Mouse (Mus musculus): ENCODE measurements at regions not wholly inside any gene's neighbourhood (a gene's known extent, or its start where the extent isn't known, plus 50 kb on each side); places are given as distances from the start of the nearest gene placed in this dataset.

GRCm38 (mm10) chr11:24401151-24401550 is 323.3 kb downstream of the Bcl11a start:
- no peak overlapping the region for H3K27ac ChIP-seq (ENCODE audit: low read length)
- WGBS = 84% methylated on average over 3 of the region's 3 CpGs

DNA sequence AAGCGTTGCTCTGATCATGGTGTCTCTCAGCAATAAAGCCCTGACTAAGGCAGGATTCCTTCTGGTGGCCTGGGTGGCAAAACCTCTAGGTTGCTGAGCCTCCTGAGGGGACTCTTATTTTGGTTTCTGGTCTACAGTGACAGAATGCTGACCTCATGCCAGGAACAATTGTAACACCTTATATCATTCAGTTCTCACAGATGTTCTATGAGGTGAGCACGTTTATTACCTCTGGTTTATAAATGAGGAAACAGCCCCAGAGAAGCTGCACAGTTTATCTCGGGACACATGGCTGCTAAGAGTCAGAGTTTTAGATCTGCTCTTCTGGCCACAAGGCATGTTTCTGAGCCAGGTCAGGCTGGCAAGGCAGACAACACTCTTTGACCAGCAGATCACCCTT is 324.3 kb downstream of the Bcl11a start:
- Histone ChIP-seq H3K9ac (ENCODE audit: low read depth, low read length) (no peak overlapping the region), H3K4me3 (ENCODE audit: low read depth, low read length) (no peak overlapping the region), H3K36me3 (ENCODE audit: control insufficient read depth, insufficient read depth, low read length) (no peaks in the 10 kb centered on the region), H3K4me1 (ENCODE audit: control insufficient read depth, insufficient read depth, low read length) (no peaks in the 10 kb centered on the region), H3K27ac (ENCODE audit: low read length) (no peak overlapping the region), H3K4me2 (ENCODE audit: low read length) (no peak overlapping the region), H3K27me3 (ENCODE audit: control insufficient read depth, insufficient read depth, low read depth, low read length) (no peaks in the 10 kb centered on the region), H3K9me3 (replicated peaks; ENCODE audit: control insufficient read depth, low read length, poor library complexity, severe bottlenecking) (no peaks in the 10 kb centered on the region)
- WGBS = 68% methylated on average over 3 of the region's 3 CpGs
- ATAC-seq = no peak

More at GRCm38 (mm10) chr11:24401151-24401550, 323.3 kb downstream of the Bcl11a start:
- H3K4me2 ChIP-seq (ENCODE audit: low read length) = no peak overlapping the region
- H3K9me3 ChIP-seq (replicated peaks; ENCODE audit: control insufficient read depth, low read length, poor library complexity, severe bottlenecking) = no peaks in the 10 kb centered on the region
- H3K4me3 ChIP-seq (ENCODE audit: low read depth, low read length) = no peak overlapping the region
- H3K36me3 ChIP-seq (ENCODE audit: control insufficient read depth, insufficient read depth, low read length) = no peaks in the 10 kb centered on the region
- ATAC-seq = no peak
- no peaks in the 10 kb centered on the region for H3K27me3 ChIP-seq (ENCODE audit: control insufficient read depth, insufficient read depth, low read depth, low read length)
- no peak overlapping the region for H3K9ac ChIP-seq (ENCODE audit: low read depth, low read length)
- no peaks in the 10 kb centered on the region for H3K4me1 ChIP-seq (ENCODE audit: control insufficient read depth, insufficient read depth, low read length)

DNA sequence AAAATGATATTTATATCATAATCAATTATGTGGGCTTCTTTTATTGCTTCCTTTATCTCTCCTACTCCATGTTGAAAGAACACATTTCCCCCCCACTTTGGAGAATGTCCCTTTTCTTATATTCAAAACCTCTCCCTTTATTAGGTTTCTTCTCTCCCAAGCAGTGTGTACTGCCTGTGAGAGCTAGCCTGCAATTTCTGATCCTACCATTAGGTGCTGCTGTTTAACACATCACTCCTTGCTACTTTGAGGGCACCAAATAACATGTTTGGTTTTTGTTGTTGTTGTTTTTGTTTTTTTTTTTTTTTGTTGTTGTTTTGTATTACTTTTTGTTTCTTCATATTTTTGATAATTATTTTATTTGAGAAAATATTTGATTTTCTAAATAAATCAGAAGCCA is 336.9 kb downstream of the Bcl11a start:
- Histone ChIP-seq H3K27me3 (ENCODE audit: control insufficient read depth, insufficient read depth, low read depth, low read length) (no peaks in the 10 kb centered on the region), H3K27ac (ENCODE audit: low read length) (no peak overlapping the region), H3K9me3 (replicated peaks; ENCODE audit: control insufficient read depth, low read length, poor library complexity, severe bottlenecking) (no peaks in the 10 kb centered on the region), H3K9ac (ENCODE audit: low read depth, low read length) (no peak overlapping the region), H3K4me1 (ENCODE audit: control insufficient read depth, insufficient read depth, low read length) (no peaks in the 10 kb centered on the region), H3K36me3 (ENCODE audit: control insufficient read depth, insufficient read depth, low read length) (no peaks in the 10 kb centered on the region), H3K4me2 (ENCODE audit: low read length) (no peak overlapping the region), H3K4me3 (ENCODE audit: low read depth, low read length) (no peak overlapping the region)
- ATAC-seq = no peak

DNA sequence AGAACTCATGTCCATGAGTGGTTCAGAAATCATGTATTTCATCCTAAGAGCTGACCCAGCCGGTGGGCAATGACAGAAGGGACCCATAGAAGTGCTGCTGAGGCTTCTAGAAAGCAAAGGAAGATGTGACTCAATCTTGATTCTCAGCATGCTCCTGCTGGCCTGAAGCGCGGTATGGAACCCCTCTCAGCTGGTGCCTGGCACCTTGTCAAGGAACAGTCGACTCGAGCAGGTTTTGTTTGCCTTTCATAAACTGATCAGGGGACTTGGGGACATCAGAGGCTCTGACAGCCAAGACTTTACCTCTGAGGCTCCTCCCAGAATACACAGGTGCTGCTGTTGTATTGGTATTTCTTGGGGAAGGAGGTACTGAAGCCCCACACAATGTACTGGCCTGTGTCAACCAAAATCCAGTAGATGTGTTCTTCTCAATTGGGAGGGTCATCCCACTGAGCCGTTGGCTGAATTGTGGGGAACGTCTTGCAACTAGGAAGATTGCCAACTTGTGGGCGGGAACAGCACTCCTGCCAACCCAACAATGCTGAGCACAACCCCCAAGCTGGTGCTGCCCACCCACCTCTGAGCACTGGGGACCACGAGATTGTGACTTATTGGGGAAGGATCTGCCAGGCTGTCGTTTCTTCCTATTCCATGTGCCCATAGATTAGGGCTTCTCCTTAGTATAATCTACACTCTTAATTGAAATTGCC is 344.4 kb downstream of the Bcl11a start:
- Histone ChIP-seq H3K4me3 (ENCODE audit: low read depth, low read length) (no peak overlapping the region), H3K27ac (ENCODE audit: low read length) (no peak overlapping the region), H3K9me3 (replicated peaks; ENCODE audit: control insufficient read depth, low read length, poor library complexity, severe bottlenecking) (no peaks in the 10 kb centered on the region), H3K4me2 (ENCODE audit: low read length) (no peak overlapping the region), H3K4me1 (ENCODE audit: control insufficient read depth, insufficient read depth, low read length) (no peaks in the 10 kb centered on the region), H3K36me3 (ENCODE audit: control insufficient read depth, insufficient read depth, low read length) (no peaks in the 10 kb centered on the region), H3K9ac (ENCODE audit: low read depth, low read length) (no peak overlapping the region), H3K27me3 (ENCODE audit: control insufficient read depth, insufficient read depth, low read depth, low read length) (no peaks in the 10 kb centered on the region)
- 83% methylated on average over 10 of the region's 10 CpGs for WGBS
- ATAC-seq = no peak

GRCm38 (mm10) chr11:24423278-24423677 is 345.4 kb downstream of the Bcl11a start:
- Histone ChIP-seq H3K4me3 (ENCODE audit: low read depth, low read length) (no peak overlapping the region), H3K27me3 (ENCODE audit: control insufficient read depth, insufficient read depth, low read depth, low read length) (no peaks in the 10 kb centered on the region), H3K4me1 (ENCODE audit: control insufficient read depth, insufficient read depth, low read length) (no peaks in the 10 kb centered on the region), H3K9me3 (replicated peaks; ENCODE audit: control insufficient read depth, low read length, poor library complexity, severe bottlenecking) (no peaks in the 10 kb centered on the region), H3K9ac (ENCODE audit: low read depth, low read length) (no peak overlapping the region), H3K36me3 (ENCODE audit: control insufficient read depth, insufficient read depth, low read length) (no peaks in the 10 kb centered on the region), H3K4me2 (ENCODE audit: low read length) (no peak overlapping the region), H3K27ac (ENCODE audit: low read length) (no peak overlapping the region)
- 92% methylated on average over 6 of the region's 6 CpGs for WGBS
- no peak for ATAC-seq

DNA sequence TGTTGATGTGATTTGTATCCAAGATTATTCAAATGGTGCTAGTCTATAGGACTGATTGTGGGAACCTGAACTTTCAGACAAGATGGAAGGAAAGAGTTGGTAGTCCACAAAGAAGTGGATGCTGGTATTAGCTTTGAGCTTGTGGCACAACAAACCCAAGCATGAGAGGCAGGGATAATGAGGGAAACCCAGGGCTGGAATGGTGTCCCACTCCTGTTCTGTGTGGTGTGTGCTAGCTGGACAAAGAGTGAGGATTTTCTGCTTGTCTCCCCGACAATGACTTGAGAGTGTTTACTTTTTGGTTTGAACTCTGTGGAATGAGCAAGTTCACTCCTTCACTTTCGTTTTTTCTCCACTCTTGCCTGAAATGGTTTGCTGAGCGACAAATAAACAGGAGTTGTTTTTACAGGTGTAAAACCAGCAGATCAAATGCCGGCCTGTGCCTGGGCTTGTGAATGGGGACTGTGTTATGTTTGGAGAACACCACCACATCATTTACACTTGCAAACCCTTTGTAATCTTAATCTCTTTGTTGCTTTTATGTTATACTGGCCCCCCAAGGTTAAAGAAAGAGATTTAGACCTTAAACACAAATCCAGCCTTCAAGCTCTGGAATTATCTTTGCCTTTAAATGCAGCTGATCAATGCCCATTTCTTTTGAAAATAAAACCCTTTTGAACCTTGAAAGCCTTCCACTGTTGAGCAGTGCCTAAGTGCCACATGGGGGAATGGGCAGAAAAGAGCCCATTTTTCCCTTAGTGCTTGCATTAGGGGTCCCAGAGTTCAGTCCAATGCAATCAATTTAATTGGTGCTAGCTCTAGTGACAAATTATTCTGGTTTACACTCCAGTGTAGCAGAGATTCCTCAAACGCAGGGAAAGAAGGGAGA is 349.4 kb downstream of the Bcl11a start:
- Histone ChIP-seq H3K4me2 (ENCODE audit: low read length) (no peak overlapping the region), H3K4me3 (ENCODE audit: low read depth, low read length) (no peak overlapping the region), H3K27me3 (ENCODE audit: control insufficient read depth, insufficient read depth, low read depth, low read length) (no peaks in the 10 kb centered on the region), H3K27ac (ENCODE audit: low read length) (no peak overlapping the region), H3K9me3 (replicated peaks; ENCODE audit: control insufficient read depth, low read length, poor library complexity, severe bottlenecking) (no peaks in the 10 kb centered on the region), H3K4me1 (ENCODE audit: control insufficient read depth, insufficient read depth, low read length) (no peaks in the 10 kb centered on the region), H3K9ac (ENCODE audit: low read depth, low read length) (no peak overlapping the region), H3K36me3 (ENCODE audit: control insufficient read depth, insufficient read depth, low read length) (no peaks in the 10 kb centered on the region)
- ATAC-seq = no peak
- WGBS = 7% methylated on average over 5 of the region's 5 CpGs

- H3K9ac ChIP-seq (ENCODE audit: low read depth, low read length) = no peak overlapping the region
- no peaks in the 10 kb centered on the region for H3K27me3 ChIP-seq (ENCODE audit: control insufficient read depth, insufficient read depth, low read depth, low read length)
- H3K36me3 ChIP-seq (ENCODE audit: control insufficient read depth, insufficient read depth, low read length) = no peaks in the 10 kb centered on the region
- H3K27ac ChIP-seq (ENCODE audit: low read length) = no peak overlapping the region
- no peak for ATAC-seq
- H3K4me1 ChIP-seq (ENCODE audit: control insufficient read depth, insufficient read depth, low read length) = no peaks in the 10 kb centered on the region
- WGBS = 71% methylated on average over 1 of the region's 1 CpGs
- H3K4me2 ChIP-seq (ENCODE audit: low read length) = no peak overlapping the region
- H3K9me3 ChIP-seq (replicated peaks; ENCODE audit: control insufficient read depth, low read length, poor library complexity, severe bottlenecking) = no peaks in the 10 kb centered on the region
- H3K4me3 ChIP-seq (ENCODE audit: low read depth, low read length) = no peak overlapping the region
Measured at GRCm38 (mm10) chr11:24448608-24449007, 370.8 kb downstream of the Bcl11a start.

DNA sequence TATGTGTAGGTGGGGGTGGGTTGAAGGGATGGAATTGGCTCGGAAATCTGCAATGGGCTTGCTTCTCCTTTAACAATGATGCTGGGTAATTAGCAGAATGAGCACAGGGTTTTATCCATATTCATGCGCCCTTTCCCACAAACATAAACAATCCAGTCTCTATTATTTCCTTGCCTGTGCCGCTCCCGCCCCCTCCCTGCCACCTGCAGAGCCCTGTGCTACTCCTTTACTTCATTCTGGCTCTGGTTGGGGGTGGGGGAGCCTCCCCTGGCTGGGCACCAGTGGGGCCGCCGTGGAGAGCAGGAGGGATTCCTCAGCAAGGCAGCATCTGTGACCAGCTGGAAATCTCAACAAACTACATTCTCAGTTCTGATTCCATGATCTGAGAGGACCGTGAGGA is 374.4 kb downstream of the Bcl11a start:
- WGBS = 20% methylated on average over 7 of the region's 7 CpGs
- H3K9me3 ChIP-seq (replicated peaks; ENCODE audit: control insufficient read depth, low read length, poor library complexity, severe bottlenecking) = no peaks in the 10 kb centered on the region
- H3K36me3 ChIP-seq (ENCODE audit: control insufficient read depth, insufficient read depth, low read length) = no peaks in the 10 kb centered on the region
- no peak overlapping the region for H3K4me2 ChIP-seq (ENCODE audit: low read length)
- H3K27me3 ChIP-seq (ENCODE audit: control insufficient read depth, insufficient read depth, low read depth, low read length) = no peaks in the 10 kb centered on the region
- H3K4me1 ChIP-seq (ENCODE audit: control insufficient read depth, insufficient read depth, low read length) = no peaks in the 10 kb centered on the region
- H3K9ac ChIP-seq (ENCODE audit: low read depth, low read length) = no peak overlapping the region
- no peak overlapping the region for H3K27ac ChIP-seq (ENCODE audit: low read length)
- no peak overlapping the region for H3K4me3 ChIP-seq (ENCODE audit: low read depth, low read length)
- ATAC-seq = peak; percentile 66; the same call in 1 of the 2 replicates

- Histone ChIP-seq H3K36me3 (ENCODE audit: control insufficient read depth, insufficient read depth, low read length) (no peaks in the 10 kb centered on the region), H3K9ac (ENCODE audit: low read depth, low read length) (no peak overlapping the region), H3K4me3 (ENCODE audit: low read depth, low read length) (no peak overlapping the region), H3K9me3 (replicated peaks; ENCODE audit: control insufficient read depth, low read length, poor library complexity, severe bottlenecking) (no peaks in the 10 kb centered on the region), H3K4me2 (ENCODE audit: low read length) (no peak overlapping the region), H3K27ac (ENCODE audit: low read length) (no peak overlapping the region), H3K27me3 (ENCODE audit: control insufficient read depth, insufficient read depth, low read depth, low read length) (no peaks in the 10 kb centered on the region), H3K4me1 (ENCODE audit: control insufficient read depth, insufficient read depth, low read length) (no peaks in the 10 kb centered on the region)
- WGBS = 89% methylated on average over 4 of the region's 4 CpGs
- no peak for ATAC-seq
Measured at GRCm38 (mm10) chr11:24464642-24465041, 386.8 kb downstream of the Bcl11a start.
